Mouse (Mus musculus) neural tube, embryonic 14.5 days (tissue): ENCODE data around the gene Fcer2a. TPM values are rescaled to one million over a fixed set of nuclear protein-coding genes. Genes with fewer than 3 reads are reported as not detected.

Experiments used
- ATAC-seq: fragments of 200-750 bp; cut with Nextera tagmentation; 2 replicates; pipeline ENCODE4 v1.8.0; 2017; ENCODE audit warnings: low read depth, mild to moderate bottlenecking, moderate TSS enrichment, moderate library complexity
- H3K27ac ChIP-seq: fragments of 300-500 bp; sonication (generic); 2 replicates; pipeline ENCODE4 v1.5.1; 2014; ENCODE audit warnings: low read depth, mild to moderate bottlenecking, control low read depth, low read length, moderate library complexity, mixed read lengths
- H3K27me3 ChIP-seq: fragments of 300-500 bp; sonication (generic); 2 replicates; pipeline ENCODE4 v1.6.1; 2014; ENCODE audit warnings: low read length; ENCODE audit not compliant: control insufficient read depth, insufficient read depth
- H3K36me3 ChIP-seq: fragments of 300-500 bp; sonication (generic); 2 replicates; pipeline ENCODE4 v1.6.1; 2014; ENCODE audit warnings: low read length, mixed read lengths; ENCODE audit not compliant: control insufficient read depth, insufficient read depth
- H3K4me1 ChIP-seq: fragments of 300-500 bp; sonication (generic); 2 replicates; pipeline ENCODE4 v1.6.1; 2014; ENCODE audit warnings: low read length; ENCODE audit not compliant: control insufficient read depth, insufficient read depth
- H3K4me2 ChIP-seq: fragments of 300-500 bp; sonication (generic); 2 replicates; pipeline ENCODE4 v1.6.1; 2014; ENCODE audit warnings: mild to moderate bottlenecking, low read depth, low read length, control low read depth
- H3K4me3 ChIP-seq: fragments of 300-500 bp; sonication (generic); 2 replicates; pipeline ENCODE4 v1.5.1; 2014; ENCODE audit warnings: low read depth, low read length, control low read depth, mixed read lengths
- H3K9ac ChIP-seq: fragments of 300-500 bp; sonication (generic); replicated peaks from 2 replicates; pipeline ENCODE4 v1.6.1; 2014; ENCODE audit warnings: low read depth, mild to moderate bottlenecking, control low read depth, low read length, mixed read lengths
- H3K9me3 ChIP-seq: fragments of 300-500 bp; sonication (generic); 2 replicates; pipeline ENCODE4 v1.6.1; 2016; ENCODE audit warnings: low read length; ENCODE audit not compliant: control insufficient read depth
- WGBS: fragments of 180-500 bp; shearing (Covaris S2); extraction: QIAGEN DNeasy Blood & Tissue Kit; methylation state at CpG from one replicate; pipeline ENCODE4 v1.1.7; 2014; 5-methylcytosine and 5-hydroxymethylcytosine counted together
- polyA plus RNA-seq: library from polyadenylated mRNA; unstranded; fragments of >200 nt; fragmentation: Nextera tagmentation; extraction: Ambion mirVana; gene quantifications from 2 replicates; pipeline ENCODE4 v1.2.1, GENCODE M21; 2014

Fcer2a gene
- polyA plus RNA-seq, 1 experiment from 2014 or later = 0.15 TPM

- Histone ChIP-seq H3K4me2 (no peak overlapping the region), H3K36me3 (no peaks in the 10 kb centered on the region), H3K27ac (no peak overlapping the region), H3K9ac (no peak overlapping the region), H3K9me3 (no peaks in the 10 kb centered on the region), H3K4me3 (no peak overlapping the region), H3K4me1 (no peaks in the 10 kb centered on the region), H3K27me3 (no peaks in the 10 kb centered on the region)
- ATAC-seq = no peak
- WGBS = 66% methylated on average over 2 of the region's 2 CpGs
These were observed 45.7 kb downstream of the Fcer2a start for GRCm38 (mm10) chr8:3648268-3648667.

- H3K27me3 ChIP-seq = no peaks in the 10 kb centered on the region
- no peaks in the 10 kb centered on the region for H3K36me3 ChIP-seq
- no peak for ATAC-seq
- no peak overlapping the region for H3K4me2 ChIP-seq
- H3K27ac ChIP-seq = no peak overlapping the region
- 80% methylated on average over 4 of the region's 4 CpGs for WGBS
- H3K9ac ChIP-seq = no peak overlapping the region
- H3K4me1 ChIP-seq = no peaks in the 10 kb centered on the region
- no peaks in the 10 kb centered on the region for H3K9me3 ChIP-seq
- H3K4me3 ChIP-seq = no peak overlapping the region
These were observed 46.4 kb downstream of the Fcer2a start for GRCm38 (mm10) chr8:3647561-3647960.

- WGBS = 87% methylated on average over 6 of the region's 6 CpGs
- Histone ChIP-seq H3K36me3 (no peaks in the 10 kb centered on the region), H3K4me1 (no peaks in the 10 kb centered on the region), H3K27ac (no peak overlapping the region), H3K9me3 (no peaks in the 10 kb centered on the region), H3K27me3 (no peaks in the 10 kb centered on the region), H3K4me3 (no peak overlapping the region), H3K4me2 (no peak overlapping the region), H3K9ac (no peak overlapping the region)
- no peak for ATAC-seq
These were observed 47.0 kb downstream of the Fcer2a start for GRCm38 (mm10) chr8:3646824-3647531.

GRCm38 (mm10) chr8:3645804-3646203 is 48.2 kb downstream of the Fcer2a start:
- Histone ChIP-seq H3K4me1 (no peaks in the 10 kb centered on the region), H3K4me3 (no peak overlapping the region), H3K4me2 (no peak overlapping the region), H3K36me3 (no peaks in the 10 kb centered on the region), H3K27ac (no peak overlapping the region), H3K9me3 (no peaks in the 10 kb centered on the region), H3K9ac (no peak overlapping the region), H3K27me3 (no peaks in the 10 kb centered on the region)
- WGBS = 22% methylated on average over 5 of the region's 5 CpGs
- no peak for ATAC-seq

Other genes with a start within 250 kb of the Fcer2a start
- gene Pex11g, start 226.5 kb downstream of the Fcer2a start, polyA plus RNA-seq = 2.6 TPM in 2 replicates
- 0.35 and 0.66 TPM in 2 replicates for gene Tex45, start 223.3 kb downstream of the Fcer2a start, polyA plus RNA-seq
- 26.4 and 43.5 TPM in 2 replicates for gene Zfp358, start 201.0 kb downstream of the Fcer2a start, polyA plus RNA-seq
- gene Mcoln1, start 193.7 kb downstream of the Fcer2a start, polyA plus RNA-seq = 64.9 and 86.5 TPM in 2 replicates
- 33.5 and 38.0 TPM in 2 replicates for gene Pnpla6, start 178.8 kb downstream of the Fcer2a start, polyA plus RNA-seq
- 0.60 TPM in 1 of 2 replicates, not detected in the other for gene C330021F23Rik, start 126.2 kb downstream of the Fcer2a start, polyA plus RNA-seq
- 51.3 and 52.9 TPM in 2 replicates for gene Camsap3, start 106.9 kb downstream of the Fcer2a start, polyA plus RNA-seq
- gene Xab2, start 72.9 kb downstream of the Fcer2a start, polyA plus RNA-seq = 48.0 and 48.5 TPM in 2 replicates
- gene Pet100, start 72.6 kb downstream of the Fcer2a start, polyA plus RNA-seq = 81.2 and 89.1 TPM in 2 replicates
- 0.18 and 0.29 TPM in 2 replicates for gene Pcp2, start 68.6 kb downstream of the Fcer2a start, polyA plus RNA-seq
- gene Stxbp2, start 63.2 kb downstream of the Fcer2a start, polyA plus RNA-seq = 33.7 and 40.4 TPM in 2 replicates
- gene Retn, start 38.4 kb downstream of the Fcer2a start, polyA plus RNA-seq = 0.54 and 0.63 TPM in 2 replicates
- 0.27 TPM in 1 of 2 replicates, not detected in the other for gene Mcemp1, start 28.4 kb downstream of the Fcer2a start, polyA plus RNA-seq
- gene Fcor, start 21.8 kb downstream of the Fcer2a start, polyA plus RNA-seq = 14.2 and 27.6 TPM in 2 replicates
- gene Trappc5, start 17.9 kb downstream of the Fcer2a start, polyA plus RNA-seq = 41.4 and 48.4 TPM in 2 replicates
- gene Clec4g, start 26.5 kb upstream of the Fcer2a start, polyA plus RNA-seq = not detected in 2 replicates
- gene Cd209a, start 54.8 kb upstream of the Fcer2a start, polyA plus RNA-seq = not detected in 2 replicates
- not detected in 2 replicates for gene Cd209e, start 160.1 kb upstream of the Fcer2a start, polyA plus RNA-seq
- gene Cd209d, start 184.4 kb upstream of the Fcer2a start, polyA plus RNA-seq = not detected in 2 replicates
- not detected in 2 replicates for gene Cd209b, start 232.7 kb upstream of the Fcer2a start, polyA plus RNA-seq